Mouse (Mus musculus): ENCODE results near the gene Lamtor4. TPM values are rescaled to one million over a fixed set of nuclear protein-coding genes. Genes with fewer than 3 reads are reported as not detected.
"Not testable (repeated sequence)": the region's sequence is repeated elsewhere in the genome, so short reads cannot be mapped to it uniquely, and the experiment has no call there.

Lamtor4 gene
- polyA plus RNA-seq (2015; fragmentation: Nextera tagmentation; extraction: Ambion mirVana), result 78.6 and 81.2 TPM in 2 replicates

GRCm38 (mm10) chr5:138255353-138256093 lies at the start of gene Lamtor4:
Gene Lamtor4 (plus strand): TSS chr5:138255482.
- H3K4me3 ChIP-seq, result peak within 1 kb of the TSS; percentile 77
- peak within 1 kb of the TSS; percentile 86 for H3K27ac ChIP-seq
- peak within 1 kb of the TSS; percentile 65 for H3K9ac ChIP-seq
- no peaks in the 10 kb centered on the region for H3K27me3 ChIP-seq
- peaks cover 21% of the 10 kb centered on the region for H3K36me3 ChIP-seq
- H3K9me3 ChIP-seq (replicated peaks), result no peaks in the 10 kb centered on the region
- H3K4me2 ChIP-seq, result peak within 1 kb of the TSS; percentile 86
- peaks cover 36% of the 10 kb centered on the region for H3K4me1 ChIP-seq (replicated peaks)
- WGBS, result under 1% methylated on average over 38 of the region's 38 CpGs
- ATAC-seq (replicated peaks; ENCODE audit: insufficient number of reproducible peaks, insufficient read depth, low FRiP score, low read depth), result peak; percentile 99

- WGBS, result 65% methylated on average over 1 of the region's 1 CpGs
- Histone ChIP-seq H3K9me3 (replicated peaks) (peaks cover 6% of the 10 kb centered on the region; the same call in 1 of the 2 replicates), H3K27me3 (no peaks in the 10 kb centered on the region), H3K4me1 (replicated peaks) (no peaks in the 10 kb centered on the region), H3K36me3 (no peaks in the 10 kb centered on the region), H3K4me3 (no peak overlapping the region), H3K9ac (no peak overlapping the region), H3K4me2 (no peak overlapping the region), H3K27ac (no peak overlapping the region)
- ATAC-seq (replicated peaks; ENCODE audit: insufficient number of reproducible peaks, insufficient read depth, low FRiP score, low read depth), result no peak
Observed at GRCm38 (mm10) chr5:138207253-138207652, 48.0 kb upstream of the Lamtor4 start.

GRCm38 (mm10) chr5:138207873-138208272 lies 47.4 kb upstream of the Lamtor4 start:
- Histone ChIP-seq H3K9me3 (replicated peaks) (peaks cover 6% of the 10 kb centered on the region; the same call in 1 of the 2 replicates), H3K36me3 (no peaks in the 10 kb centered on the region), H3K27ac (no peak overlapping the region), H3K4me3 (no peak overlapping the region), H3K27me3 (no peaks in the 10 kb centered on the region), H3K9ac (no peak overlapping the region), H3K4me2 (no peak overlapping the region), H3K4me1 (replicated peaks) (no peaks in the 10 kb centered on the region)
- ATAC-seq (replicated peaks; ENCODE audit: insufficient number of reproducible peaks, insufficient read depth, low FRiP score, low read depth), result no peak
- 76% methylated on average over 4 of the region's 4 CpGs for WGBS

GRCm38 (mm10) chr5:138216632-138217031 lies 38.6 kb upstream of the Lamtor4 start:
- not testable (repeated sequence) for H3K9me3 ChIP-seq (replicated peaks); H3K4me1 ChIP-seq (replicated peaks); H3K27ac ChIP-seq; H3K4me2 ChIP-seq; H3K4me3 ChIP-seq; H3K27me3 ChIP-seq; H3K9ac ChIP-seq; ATAC-seq (replicated peaks; ENCODE audit: insufficient number of reproducible peaks, insufficient read depth, low FRiP score, low read depth); H3K36me3 ChIP-seq
- WGBS, result 92% methylated on average over 13 of the region's 13 CpGs

GRCm38 (mm10) chr5:138219864-138220263 lies 35.4 kb upstream of the Lamtor4 start:
- no peaks in the 10 kb centered on the region for H3K27me3 ChIP-seq
- H3K4me3 ChIP-seq, result no peak overlapping the region
- no peak for ATAC-seq (replicated peaks; ENCODE audit: insufficient number of reproducible peaks, insufficient read depth, low FRiP score, low read depth)
- WGBS, result 41% methylated on average over 2 of the region's 2 CpGs
- no peaks in the 10 kb centered on the region for H3K4me1 ChIP-seq (replicated peaks)
- no peaks in the 10 kb centered on the region for H3K36me3 ChIP-seq
- no peak overlapping the region for H3K27ac ChIP-seq
- no peak overlapping the region for H3K4me2 ChIP-seq
- no peaks in the 10 kb centered on the region for H3K9me3 ChIP-seq (replicated peaks)
- H3K9ac ChIP-seq, result no peak overlapping the region

- WGBS, result 26% methylated on average over 4 of the region's 4 CpGs
- H3K36me3 ChIP-seq, result no peaks in the 10 kb centered on the region
Observed at GRCm38 (mm10) chr5:138222111-138222510, 33.2 kb upstream of the Lamtor4 start.

GRCm38 (mm10) chr5:138223287-138223686 lies 32.0 kb upstream of the Lamtor4 start:
- Histone ChIP-seq H3K4me3 (no peak overlapping the region), H3K4me2 (no peak overlapping the region), H3K9ac (no peak overlapping the region), H3K9me3 (replicated peaks) (no peaks in the 10 kb centered on the region), H3K4me1 (replicated peaks) (no peaks in the 10 kb centered on the region), H3K36me3 (no peaks in the 10 kb centered on the region), H3K27me3 (no peaks in the 10 kb centered on the region), H3K27ac (no peak overlapping the region)
- no peak for ATAC-seq (replicated peaks; ENCODE audit: insufficient number of reproducible peaks, insufficient read depth, low FRiP score, low read depth)
- 37% methylated on average over 3 of the region's 3 CpGs for WGBS

More at GRCm38 (mm10) chr5:138222111-138222510, 33.2 kb upstream of the Lamtor4 start:
- Histone ChIP-seq H3K9ac (no peak overlapping the region), H3K4me3 (no peak overlapping the region), H3K27me3 (no peaks in the 10 kb centered on the region), H3K4me1 (replicated peaks) (no peaks in the 10 kb centered on the region), H3K9me3 (replicated peaks) (no peaks in the 10 kb centered on the region), H3K4me2 (no peak overlapping the region), H3K27ac (no peak overlapping the region)
- ATAC-seq (replicated peaks; ENCODE audit: insufficient number of reproducible peaks, insufficient read depth, low FRiP score, low read depth), result no peak

- 53% methylated on average over 2 of the region's 2 CpGs for WGBS
- Histone ChIP-seq H3K27me3 (no peaks in the 10 kb centered on the region), H3K27ac (no peak within 1 kb of the TSS), H3K4me3 (no peak within 1 kb of the TSS), H3K4me2 (no peak within 1 kb of the TSS), H3K9me3 (replicated peaks) (no peaks in the 10 kb centered on the region), H3K36me3 (no peaks in the 10 kb centered on the region), H3K9ac (no peak within 1 kb of the TSS), H3K4me1 (replicated peaks) (no peaks in the 10 kb centered on the region)
- ATAC-seq (replicated peaks; ENCODE audit: insufficient number of reproducible peaks, insufficient read depth, low FRiP score, low read depth), result no peak
Observed at GRCm38 (mm10) chr5:138225700-138226099, 29.6 kb upstream of the Lamtor4 start, which contains the start of gene Nxpe5. Gene Nxpe5 (plus strand): TSS chr5:138225898.

GRCm38 (mm10) chr5:138226491-138226890 lies 28.8 kb upstream of the Lamtor4 start:
- Histone ChIP-seq H3K4me3 (no peak overlapping the region), H3K9ac (no peak overlapping the region), H3K27ac (no peak overlapping the region), H3K9me3 (replicated peaks) (no peaks in the 10 kb centered on the region), H3K27me3 (no peaks in the 10 kb centered on the region), H3K4me2 (no peak overlapping the region), H3K4me1 (replicated peaks) (no peaks in the 10 kb centered on the region), H3K36me3 (no peaks in the 10 kb centered on the region)
- ATAC-seq (replicated peaks; ENCODE audit: insufficient number of reproducible peaks, insufficient read depth, low FRiP score, low read depth), result no peak
- 69% methylated on average over 4 of the region's 4 CpGs for WGBS

GRCm38 (mm10) chr5:138227367-138227766 lies 27.9 kb upstream of the Lamtor4 start:
- no peak for ATAC-seq (replicated peaks; ENCODE audit: insufficient number of reproducible peaks, insufficient read depth, low FRiP score, low read depth)
- no peaks in the 10 kb centered on the region for H3K27me3 ChIP-seq
- H3K9ac ChIP-seq, result no peak overlapping the region
- H3K4me3 ChIP-seq, result no peak overlapping the region
- H3K4me2 ChIP-seq, result no peak overlapping the region
- no peaks in the 10 kb centered on the region for H3K36me3 ChIP-seq
- no peaks in the 10 kb centered on the region for H3K4me1 ChIP-seq (replicated peaks)
- no peak overlapping the region for H3K27ac ChIP-seq
- H3K9me3 ChIP-seq (replicated peaks), result no peaks in the 10 kb centered on the region
- WGBS, result 46% methylated on average over 2 of the region's 2 CpGs

- ATAC-seq (replicated peaks; ENCODE audit: insufficient number of reproducible peaks, insufficient read depth, low FRiP score, low read depth), result no peak
- no peaks in the 10 kb centered on the region for H3K4me1 ChIP-seq (replicated peaks)
- H3K27ac ChIP-seq, result no peak overlapping the region
- H3K27me3 ChIP-seq, result no peaks in the 10 kb centered on the region
- H3K9ac ChIP-seq, result no peak overlapping the region
- H3K36me3 ChIP-seq, result no peaks in the 10 kb centered on the region
- H3K9me3 ChIP-seq (replicated peaks), result no peaks in the 10 kb centered on the region
- WGBS, result 47% methylated on average over 3 of the region's 3 CpGs
- no peak overlapping the region for H3K4me3 ChIP-seq
- no peak overlapping the region for H3K4me2 ChIP-seq
Observed at GRCm38 (mm10) chr5:138228026-138228425, 27.3 kb upstream of the Lamtor4 start.

GRCm38 (mm10) chr5:138229511-138229910 lies 25.8 kb upstream of the Lamtor4 start:
- no peaks in the 10 kb centered on the region for H3K4me1 ChIP-seq (replicated peaks)
- no peaks in the 10 kb centered on the region for H3K36me3 ChIP-seq
- H3K4me2 ChIP-seq, result no peak overlapping the region
- no peak overlapping the region for H3K27ac ChIP-seq
- 82% methylated on average over 3 of the region's 3 CpGs for WGBS
- H3K27me3 ChIP-seq, result no peaks in the 10 kb centered on the region
- no peaks in the 10 kb centered on the region for H3K9me3 ChIP-seq (replicated peaks)
- no peak overlapping the region for H3K4me3 ChIP-seq
- no peak overlapping the region for H3K9ac ChIP-seq
- no peak for ATAC-seq (replicated peaks; ENCODE audit: insufficient number of reproducible peaks, insufficient read depth, low FRiP score, low read depth)
